Mouse (Mus musculus) stomach, postnatal 0 days (tissue): ENCODE measurements around the gene Cand2.

ENCODE experiments used
- CTCF ChIP-seq: IDR thresholded peaks from 2 replicates; pipeline ENCODE4 v1.5.1; 2016; ENCODE audit warnings: antibody characterized with exemption, low read depth, mild to moderate bottlenecking, moderate library complexity
- EP300 ChIP-seq: optimal IDR thresholded peaks from 2 replicates; pipeline ENCODE3; 2016; ENCODE audit warnings: antibody characterized with exemption

GRCm38 (mm10) chr6:115734909-115735308, 39.4 kb upstream of the Cand2 start:
- TF ChIP-seq CTCF (peak; percentile 67), EP300 (no peak)
